Mouse (Mus musculus): Measurements from ENCODE around the gene Dtx2. TPM values are rescaled to one million over a fixed set of nuclear protein-coding genes. Genes with fewer than 3 reads are reported as not detected.

Gene Dtx2
- polyA plus RNA-seq, 1 experiment from 2014 or later = 17.4 TPM

DNA sequence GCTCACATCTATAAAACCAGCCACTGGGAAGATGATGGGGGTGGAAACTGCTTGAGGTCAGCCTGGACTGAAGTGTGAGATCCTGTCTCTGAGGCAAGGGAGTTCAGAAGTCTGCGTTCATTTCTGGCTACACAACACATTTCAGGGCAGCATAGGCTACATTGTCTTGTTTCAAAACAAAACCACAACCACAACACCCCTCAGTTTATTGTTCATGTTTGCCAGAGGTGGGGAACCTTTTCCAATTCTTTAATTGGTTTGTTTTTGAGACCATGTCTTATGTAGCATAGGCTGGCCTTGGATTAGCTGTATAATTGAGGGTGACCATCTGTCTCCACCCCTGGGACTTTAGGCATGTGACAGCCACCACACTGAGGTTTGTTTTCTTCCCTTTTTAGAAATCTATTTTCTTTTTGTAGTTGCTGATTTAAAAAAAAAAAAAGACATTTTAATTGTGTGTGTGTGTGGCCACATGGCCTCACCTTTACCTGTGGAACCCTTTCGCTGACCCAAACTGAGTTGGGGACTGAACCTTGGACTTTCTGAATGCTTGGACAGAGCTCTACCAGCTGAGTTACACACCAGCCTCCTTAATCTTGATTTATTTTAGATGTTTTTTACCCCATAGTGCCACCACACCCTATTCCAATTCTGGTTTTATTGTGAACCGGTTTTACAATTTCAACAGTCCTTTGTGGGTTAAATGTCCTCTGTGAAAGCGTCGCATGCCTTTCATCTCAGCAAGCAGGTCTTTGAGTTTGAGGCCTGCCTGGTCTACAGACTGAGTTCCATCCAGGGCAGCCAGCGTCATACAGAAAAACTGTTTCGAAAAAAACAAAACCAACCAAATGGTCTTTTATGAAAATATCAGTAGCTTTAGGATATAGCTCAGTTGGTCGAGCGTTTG is 38.0 kb upstream of the Dtx2 start:
- ATAC-seq (ENCODE audit: insufficient number of reproducible peaks, insufficient read depth, low FRiP score, low read depth) = no peak
- Histone ChIP-seq H3K36me3 (ENCODE audit: control insufficient read depth, insufficient read depth, low read length) (no peaks in the 10 kb centered on the region), H3K4me3 (ENCODE audit: control insufficient read depth in 1 of 2, insufficient read depth in 1 of 2, low read depth in 1 of 2, low read length in 2 of 2) (peak overlapping the region in 1 of 2 experiments; percentile 30; a peak in 2 of 4 replicates), H3K4me1 (ENCODE audit: control insufficient read depth in 2 of 2, insufficient read depth in 2 of 2, low read length in 2 of 2) (peaks cover 11% of the 10 kb centered on the region in 2 experiments), H3K9ac (ENCODE audit: low read length) (no peak overlapping the region; the same call in 1 of the 2 replicates), H3K27ac (replicated peaks in 1 of 2; ENCODE audit: control insufficient read depth in 1 of 2, insufficient read depth in 1 of 2, low read depth in 2 of 2, low read length in 2 of 2) (peak overlapping the region; percentile 94 to 97), H3K9me3 (ENCODE audit: control insufficient read depth, low read length) (no peaks in the 10 kb centered on the region), H3K27me3 (ENCODE audit: control insufficient read depth, insufficient read depth, low read length) (no peaks in the 10 kb centered on the region), H3K4me2 (ENCODE audit: low read length) (peak overlapping the region; percentile 62)
- WGBS = 85% methylated on average over 9 of the region's 9 CpGs

- Histone ChIP-seq H3K9me3 (ENCODE audit: control insufficient read depth, low read length) (no peaks in the 10 kb centered on the region), H3K27me3 (ENCODE audit: control insufficient read depth, insufficient read depth, low read length) (no peaks in the 10 kb centered on the region), H3K9ac (ENCODE audit: low read length) (peak overlapping the region; percentile 54; the same call in 1 of the 2 replicates), H3K4me3 (ENCODE audit: control insufficient read depth in 1 of 2, insufficient read depth in 1 of 2, low read depth in 1 of 2, low read length in 2 of 2) (peak overlapping the region; percentile 30 to 43), H3K36me3 (ENCODE audit: control insufficient read depth, insufficient read depth, low read length) (no peaks in the 10 kb centered on the region), H3K4me2 (ENCODE audit: low read length) (peak overlapping the region; percentile 62), H3K27ac (replicated peaks in 1 of 2; ENCODE audit: control insufficient read depth in 1 of 2, insufficient read depth in 1 of 2, low read depth in 2 of 2, low read length in 2 of 2) (peak overlapping the region; percentile 94 to 97), H3K4me1 (ENCODE audit: control insufficient read depth in 2 of 2, insufficient read depth in 2 of 2, low read length in 2 of 2) (peaks cover 14 to 15% of the 10 kb centered on the region in 2 experiments)
- peak; percentile 85 for ATAC-seq (ENCODE audit: insufficient number of reproducible peaks, insufficient read depth, low FRiP score, low read depth)
- 8% methylated on average over 28 of the region's 28 CpGs for WGBS
Measured at GRCm38 (mm10) chr5:135957207-135957974, 37.2 kb upstream of the Dtx2 start.

- WGBS = 95% methylated on average over 4 of the region's 4 CpGs
- peak overlapping the region; percentile 62 for H3K4me2 ChIP-seq (ENCODE audit: low read length)
- no peak overlapping the region for H3K9ac ChIP-seq (ENCODE audit: low read length)
- H3K9me3 ChIP-seq (ENCODE audit: control insufficient read depth, low read length) = no peaks in the 10 kb centered on the region
- H3K4me1 ChIP-seq (ENCODE audit: control insufficient read depth in 2 of 2, insufficient read depth in 2 of 2, low read length in 2 of 2) = peaks cover 14 to 15% of the 10 kb centered on the region in 2 experiments
- peak overlapping the region; percentile 92 to 94 for H3K27ac ChIP-seq (replicated peaks in 1 of 2; ENCODE audit: control insufficient read depth in 1 of 2, insufficient read depth in 1 of 2, low read depth in 2 of 2, low read length in 2 of 2)
- H3K4me3 ChIP-seq (ENCODE audit: control insufficient read depth in 1 of 2, insufficient read depth in 1 of 2, low read depth in 1 of 2, low read length in 2 of 2) = no peak overlapping the region
- H3K27me3 ChIP-seq (ENCODE audit: control insufficient read depth, insufficient read depth, low read length) = no peaks in the 10 kb centered on the region
- no peaks in the 10 kb centered on the region for H3K36me3 ChIP-seq (ENCODE audit: control insufficient read depth, insufficient read depth, low read length)
- ATAC-seq (ENCODE audit: insufficient number of reproducible peaks, insufficient read depth, low FRiP score, low read depth) = no peak
Measured at GRCm38 (mm10) chr5:135958367-135958766, 36.2 kb upstream of the Dtx2 start.

DNA sequence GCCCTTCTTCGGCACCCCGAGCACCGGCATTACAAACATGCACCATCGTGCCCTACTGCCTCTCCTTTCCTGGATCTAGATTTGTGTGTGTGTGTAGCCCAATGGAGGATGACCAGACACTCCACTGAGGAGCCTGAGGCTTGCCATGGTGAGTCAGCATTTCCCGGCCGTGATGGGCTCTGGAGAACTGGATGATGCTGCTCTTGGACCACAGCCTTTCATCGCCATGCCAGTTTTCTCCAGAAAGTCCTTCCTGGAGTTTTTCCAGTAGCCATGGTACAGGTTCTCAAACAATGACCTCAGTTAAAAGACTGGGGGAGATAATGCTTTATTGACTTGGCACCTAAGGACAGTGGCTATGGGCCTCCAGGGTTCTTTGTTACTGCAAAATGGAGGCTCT is 34.7 kb upstream of the Dtx2 start:
- Histone ChIP-seq H3K4me1 (ENCODE audit: control insufficient read depth in 2 of 2, insufficient read depth in 2 of 2, low read length in 2 of 2) (peaks cover 14 to 16% of the 10 kb centered on the region in 2 experiments), H3K27ac (replicated peaks in 1 of 2; ENCODE audit: control insufficient read depth in 1 of 2, insufficient read depth in 1 of 2, low read depth in 2 of 2, low read length in 2 of 2) (no peak overlapping the region), H3K27me3 (ENCODE audit: control insufficient read depth, insufficient read depth, low read length) (no peaks in the 10 kb centered on the region), H3K4me2 (ENCODE audit: low read length) (no peak overlapping the region), H3K4me3 (ENCODE audit: control insufficient read depth in 1 of 2, insufficient read depth in 1 of 2, low read depth in 1 of 2, low read length in 2 of 2) (no peak overlapping the region), H3K9ac (ENCODE audit: low read length) (no peak overlapping the region), H3K9me3 (ENCODE audit: control insufficient read depth, low read length) (no peaks in the 10 kb centered on the region), H3K36me3 (ENCODE audit: control insufficient read depth, insufficient read depth, low read length) (no peaks in the 10 kb centered on the region)
- 92% methylated on average over 7 of the region's 7 CpGs for WGBS
- no peak for ATAC-seq (ENCODE audit: insufficient number of reproducible peaks, insufficient read depth, low FRiP score, low read depth)

- ATAC-seq (ENCODE audit: insufficient number of reproducible peaks, insufficient read depth, low FRiP score, low read depth) = no peak
- no peak overlapping the region for H3K9ac ChIP-seq (ENCODE audit: low read length)
- no peak overlapping the region for H3K4me3 ChIP-seq (ENCODE audit: control insufficient read depth in 1 of 2, insufficient read depth in 1 of 2, low read depth in 1 of 2, low read length in 2 of 2)
- 95% methylated on average over 15 of the region's 15 CpGs for WGBS
- H3K4me2 ChIP-seq (ENCODE audit: low read length) = peak overlapping the region; percentile 96
- no peaks in the 10 kb centered on the region for H3K9me3 ChIP-seq (ENCODE audit: control insufficient read depth, low read length)
- peaks cover 3% of the 10 kb centered on the region; the same call in 1 of the 2 replicates for H3K27me3 ChIP-seq (ENCODE audit: control insufficient read depth, insufficient read depth, low read length)
- no peaks in the 10 kb centered on the region for H3K36me3 ChIP-seq (ENCODE audit: control insufficient read depth, insufficient read depth, low read length)
- peaks cover 18 to 25% of the 10 kb centered on the region in 2 experiments for H3K4me1 ChIP-seq (ENCODE audit: control insufficient read depth in 2 of 2, insufficient read depth in 2 of 2, low read length in 2 of 2)
- H3K27ac ChIP-seq (replicated peaks in 1 of 2; ENCODE audit: control insufficient read depth in 1 of 2, insufficient read depth in 1 of 2, low read depth in 2 of 2, low read length in 2 of 2) = peak overlapping the region; percentile 81 to 92; a peak in 3 of 4 replicates
Measured at GRCm38 (mm10) chr5:135960909-135961635, 33.5 kb upstream of the Dtx2 start.

- H3K36me3 ChIP-seq (ENCODE audit: control insufficient read depth, insufficient read depth, low read length) = no peaks in the 10 kb centered on the region
- H3K27me3 ChIP-seq (ENCODE audit: control insufficient read depth, insufficient read depth, low read length) = peaks cover 3% of the 10 kb centered on the region; the same call in 1 of the 2 replicates
- WGBS = 1% methylated on average over 11 of the region's 11 CpGs
- H3K9me3 ChIP-seq (ENCODE audit: control insufficient read depth, low read length) = no peaks in the 10 kb centered on the region
- ATAC-seq (ENCODE audit: insufficient number of reproducible peaks, insufficient read depth, low FRiP score, low read depth) = no peak; the same call in 1 of the 2 replicates
- peak overlapping the region; percentile 81 to 92 for H3K27ac ChIP-seq (replicated peaks in 1 of 2; ENCODE audit: control insufficient read depth in 1 of 2, insufficient read depth in 1 of 2, low read depth in 2 of 2, low read length in 2 of 2)
- peak overlapping the region; percentile 96 for H3K4me2 ChIP-seq (ENCODE audit: low read length)
- peak overlapping the region; percentile 37 to 60 for H3K4me3 ChIP-seq (ENCODE audit: control insufficient read depth in 1 of 2, insufficient read depth in 1 of 2, low read depth in 1 of 2, low read length in 2 of 2)
- H3K9ac ChIP-seq (ENCODE audit: low read length) = peak overlapping the region; percentile 59
- H3K4me1 ChIP-seq (ENCODE audit: control insufficient read depth in 2 of 2, insufficient read depth in 2 of 2, low read length in 2 of 2) = peaks cover 13 to 22% of the 10 kb centered on the region in 2 experiments
Measured at GRCm38 (mm10) chr5:135962125-135962491, 32.5 kb upstream of the Dtx2 start.

Data from heart, embryonic 14.5 days (tissue).